Mouse (Mus musculus): ENCODE data around the gene Arhgap15. TPM values are rescaled to one million over a fixed set of nuclear protein-coding genes. Genes with fewer than 3 reads are reported as not detected.

Arhgap15 gene
- total and polyA plus RNA-seq, 3 experiments, result 16.6 to 40.3 (median 19.8) TPM

- H3K4me2 ChIP-seq (ENCODE audit: insufficient read depth, low read depth, poor library complexity, severe bottlenecking), result no peak overlapping the region
- no peak overlapping the region for H3K27ac ChIP-seq (ENCODE audit: insufficient read depth, low read depth)
- no peaks in the 10 kb centered on the region for H3K4me1 ChIP-seq (ENCODE audit: control insufficient read depth in 1 of 2, insufficient read depth in 2 of 2)
- in situ Hi-C loops (cut with MboI; ENCODE audit: low pct_ligation_motif_present, low pct_unique_long_range_greater_than_20kb, low sequenced_read_pairs) (no loop called here), dilution Hi-C loops (cut with MboI; ENCODE audit: extremely low pct_ligation_motif_present, extremely low pct_unique_long_range_greater_than_20kb, low sequenced_read_pairs) (no loop called here)
- H3K9ac ChIP-seq (ENCODE audit: insufficient read depth, low read depth), result no peak overlapping the region
- no peak for DNase-seq (ENCODE audit: extremely low read depth)
- TF ChIP-seq TBP (conservative IDR thresholded peaks at IDR 0.05; ENCODE audit: low read depth, low read length) (no peak), MAX (IDR thresholded peaks at IDR 0.05; ENCODE audit: low read length) (no peak), CTCF (conservative IDR thresholded peaks at IDR 0.05 in 1 of 2, IDR thresholded peaks at IDR 0.05 in 1 of 2; ENCODE audit: low read depth in 2 of 2, low read length in 2 of 2) (no peak), MXI1 (IDR thresholded peaks at IDR 0.05; ENCODE audit: low read depth, low read length) (no peak), POLR2AphosphoS2 (IDR thresholded peaks at IDR 0.05; ENCODE audit: low read depth, low read length) (no peak), IRF4 (IDR thresholded peaks at IDR 0.05; ENCODE audit: low read depth, low read length) (no peak), JUND (conservative IDR thresholded peaks at IDR 0.05; ENCODE audit: low read depth, low read length) (no peak), BHLHE40 (IDR thresholded peaks at IDR 0.05; ENCODE audit: low read depth, low read length) (no peak), MEF2A (IDR thresholded peaks at IDR 0.05; ENCODE audit: borderline replicate concordance, low read depth, low read length) (no peak), ZKSCAN1 (IDR thresholded peaks at IDR 0.05; ENCODE audit: borderline replicate concordance, low read depth, low read length) (no peak), MYC (IDR thresholded peaks at IDR 0.05; ENCODE audit: low read depth, low read length) (no peak), USF1 (IDR thresholded peaks at IDR 0.05; ENCODE audit: low read depth, low read length) (no peak)
- H3K36me3 ChIP-seq (replicated peaks in 1 of 2; ENCODE audit: control insufficient read depth in 1 of 2, insufficient read depth in 1 of 2, low read length in 1 of 2), result no peaks in the 10 kb centered on the region
- H3K27me3 ChIP-seq (replicated peaks), result no peaks in the 10 kb centered on the region
- no peak overlapping the region for H3K4me3 ChIP-seq (replicated peaks in 1 of 3; ENCODE audit: low read depth in 2 of 3, low read length in 2 of 3, poor library complexity in 1 of 3)
- H3K79me2 ChIP-seq (replicated peaks; ENCODE audit: control insufficient read depth, extremely low read depth, insufficient read depth, poor library complexity, severe bottlenecking), result no peaks in the 10 kb centered on the region
- H3K9me3 ChIP-seq (replicated peaks; ENCODE audit: low read length), result no peaks in the 10 kb centered on the region
These were observed 646.4 kb downstream of the Arhgap15 start for GRCm38 (mm10) chr2:44394956-44395501.

- H3K36me3 ChIP-seq (replicated peaks in 1 of 2; ENCODE audit: control insufficient read depth in 1 of 2, insufficient read depth in 1 of 2, low read length in 1 of 2), result no peaks in the 10 kb centered on the region
- in situ Hi-C loops (cut with MboI; ENCODE audit: low pct_ligation_motif_present, low pct_unique_long_range_greater_than_20kb, low sequenced_read_pairs), result no loop called here
These were observed 647.0 kb downstream of the Arhgap15 start for GRCm38 (mm10) chr2:44395577-44395976.

More at GRCm38 (mm10) chr2:44395577-44395976, 647.0 kb downstream of the Arhgap15 start:
- no peak for DNase-seq (ENCODE audit: extremely low read depth)
- Histone ChIP-seq H3K27me3 (replicated peaks) (no peaks in the 10 kb centered on the region), H3K9ac (ENCODE audit: insufficient read depth, low read depth) (no peak overlapping the region), H3K4me3 (replicated peaks in 1 of 3; ENCODE audit: low read depth in 2 of 3, low read length in 2 of 3, poor library complexity in 1 of 3) (no peak overlapping the region), H3K79me2 (replicated peaks; ENCODE audit: control insufficient read depth, extremely low read depth, insufficient read depth, poor library complexity, severe bottlenecking) (no peaks in the 10 kb centered on the region), H3K9me3 (replicated peaks; ENCODE audit: low read length) (no peaks in the 10 kb centered on the region), H3K4me2 (ENCODE audit: insufficient read depth, low read depth, poor library complexity, severe bottlenecking) (no peak overlapping the region), H3K4me1 (ENCODE audit: control insufficient read depth in 1 of 2, insufficient read depth in 2 of 2) (no peaks in the 10 kb centered on the region), H3K27ac (ENCODE audit: insufficient read depth, low read depth) (no peak overlapping the region)
- TF ChIP-seq EP300 (IDR thresholded peaks at IDR 0.05; ENCODE audit: low read length), result no peak
- TF ChIP-seq JUND (conservative IDR thresholded peaks at IDR 0.05; ENCODE audit: low read depth, low read length), result no peak
- TF ChIP-seq PAX5 (IDR thresholded peaks at IDR 0.05; ENCODE audit: low read length), result no peak
- TF ChIP-seq SMC3 (IDR thresholded peaks at IDR 0.05; ENCODE audit: low read depth, low read length), result no peak
- TF ChIP-seq USF1 (IDR thresholded peaks at IDR 0.05; ENCODE audit: low read depth, low read length), result no peak
- TF ChIP-seq RAD21 (IDR thresholded peaks at IDR 0.05; ENCODE audit: low read depth, low read length), result no peak
- no peak for TF ChIP-seq MEF2A (IDR thresholded peaks at IDR 0.05; ENCODE audit: borderline replicate concordance, low read depth, low read length)
- no peak for TF ChIP-seq CHD1 (IDR thresholded peaks at IDR 0.05; ENCODE audit: low read depth, low read length)
- TF ChIP-seq POLR2A (IDR thresholded peaks at IDR 0.05; ENCODE audit: low read depth, low read length), result no peak
- TF ChIP-seq GABPA (IDR thresholded peaks at IDR 0.05; ENCODE audit: insufficient replicate concordance, low read depth, low read length), result no peak
- no peak for TF ChIP-seq UBTF (IDR thresholded peaks at IDR 0.05; ENCODE audit: low read depth, low read length)
- TF ChIP-seq CHD2 (IDR thresholded peaks at IDR 0.05; ENCODE audit: low read length), result no peak
- no peak for TF ChIP-seq SIN3A (IDR thresholded peaks at IDR 0.05; ENCODE audit: low read length)
- TF ChIP-seq HCFC1 (IDR thresholded peaks at IDR 0.05; ENCODE audit: low read depth, low read length), result no peak
- no peak for TF ChIP-seq NELFE (IDR thresholded peaks at IDR 0.05; ENCODE audit: low read depth, low read length)
- TF ChIP-seq ZC3H11A (IDR thresholded peaks at IDR 0.05; ENCODE audit: low read depth, low read length), result no peak
- dilution Hi-C loops (cut with MboI; ENCODE audit: extremely low pct_ligation_motif_present, extremely low pct_unique_long_range_greater_than_20kb, low sequenced_read_pairs), result no loop called here

Data from CH12.LX (cell line).